Mouse (Mus musculus): ENCODE results near the gene Ptprt.

Gene Ptprt

GRCm38 (mm10) chr2:162581651-162582050 is 79.3 kb downstream of the Ptprt start:
- no peak for DNase-seq

DNA sequence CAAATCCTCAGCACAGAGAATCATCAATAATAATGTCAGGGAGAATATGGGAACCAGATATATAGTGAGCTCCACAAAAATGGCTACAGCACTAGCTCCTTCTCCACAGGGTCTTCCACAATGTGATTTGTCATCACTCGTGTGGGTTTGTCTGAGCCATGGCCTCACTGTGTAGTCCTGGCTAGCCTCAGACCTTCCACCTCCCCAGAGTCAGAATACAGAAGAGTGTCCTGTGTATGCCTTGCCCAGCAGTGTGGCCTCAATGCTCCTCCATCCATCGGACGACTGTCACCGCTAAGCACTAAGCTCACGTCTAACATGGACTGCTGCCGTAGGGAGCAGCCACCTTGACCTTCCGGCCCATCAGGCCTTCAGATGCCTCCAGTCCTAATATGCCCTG is 83.1 kb downstream of the Ptprt start:
- DNase-seq, result no peak

GRCm38 (mm10) chr2:162572851-162573250 is 88.1 kb downstream of the Ptprt start:
- no peak for DNase-seq

GRCm38 (mm10) chr2:162571037-162571436 is 89.9 kb downstream of the Ptprt start:
- no peak for DNase-seq

DNA sequence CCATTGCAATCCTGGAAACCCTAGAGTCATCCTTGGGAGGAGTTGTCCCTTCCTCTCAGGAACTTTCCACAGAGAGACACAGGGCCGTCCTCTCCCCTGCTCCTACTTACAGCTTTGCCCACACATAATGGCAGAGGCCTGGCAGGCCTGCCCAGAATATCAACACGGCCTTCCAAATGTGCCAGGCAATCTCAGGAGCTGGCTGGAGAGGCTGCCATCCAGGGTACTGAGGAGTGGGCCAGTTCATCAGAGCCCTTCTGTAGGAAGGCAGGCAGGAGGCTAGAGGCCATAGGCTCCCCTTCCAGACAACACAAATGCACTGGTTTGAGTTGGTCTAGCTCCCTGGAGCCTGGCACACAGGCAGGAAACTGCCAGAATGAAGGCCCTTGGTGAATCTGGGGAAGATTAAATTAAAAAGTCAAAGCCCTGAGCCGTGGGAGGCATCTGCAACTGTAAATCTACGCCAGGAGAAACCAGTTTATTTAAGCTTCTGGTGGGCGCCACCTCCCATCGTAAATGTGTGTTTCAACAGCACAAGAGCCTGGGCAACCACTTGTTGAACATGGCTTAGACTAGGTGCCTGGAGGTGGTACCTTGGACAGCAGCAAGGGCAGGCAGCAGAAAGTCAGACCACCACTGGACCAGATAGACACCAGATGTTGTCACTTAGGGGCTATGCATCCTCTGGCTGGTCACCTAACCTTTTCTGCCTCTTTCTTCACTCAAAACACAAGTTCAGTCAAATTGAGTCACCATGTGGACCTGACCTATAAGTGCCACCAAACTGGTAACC is 92.4 kb downstream of the Ptprt start:
- DNase-seq, result no peak

DNA sequence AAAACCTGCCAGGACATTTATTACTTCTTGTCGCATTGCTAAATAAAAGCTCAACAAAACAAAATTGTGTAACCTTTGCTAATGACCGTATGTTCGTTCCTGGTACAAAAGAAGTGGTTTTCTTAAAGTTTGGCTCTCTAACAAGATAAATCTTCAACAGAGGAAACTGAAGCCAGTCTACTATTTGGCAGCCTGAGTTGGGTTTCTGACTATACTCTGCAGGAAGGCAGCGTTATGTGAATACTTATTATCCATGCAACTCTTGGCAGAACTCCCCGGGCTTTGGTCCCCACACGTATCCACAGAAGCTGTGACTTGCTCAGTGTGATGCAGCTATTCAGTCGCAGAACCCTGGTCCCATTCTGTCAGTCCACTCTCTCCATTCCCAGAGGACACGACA is 112.6 kb downstream of the Ptprt start:
- DNase-seq, result no peak

- DNase-seq, result no peak
Measured at GRCm38 (mm10) chr2:162531638-162532037, 129.3 kb downstream of the Ptprt start.

GRCm38 (mm10) chr2:162528911-162529310 is 132.0 kb downstream of the Ptprt start:
- no peak for DNase-seq

DNA sequence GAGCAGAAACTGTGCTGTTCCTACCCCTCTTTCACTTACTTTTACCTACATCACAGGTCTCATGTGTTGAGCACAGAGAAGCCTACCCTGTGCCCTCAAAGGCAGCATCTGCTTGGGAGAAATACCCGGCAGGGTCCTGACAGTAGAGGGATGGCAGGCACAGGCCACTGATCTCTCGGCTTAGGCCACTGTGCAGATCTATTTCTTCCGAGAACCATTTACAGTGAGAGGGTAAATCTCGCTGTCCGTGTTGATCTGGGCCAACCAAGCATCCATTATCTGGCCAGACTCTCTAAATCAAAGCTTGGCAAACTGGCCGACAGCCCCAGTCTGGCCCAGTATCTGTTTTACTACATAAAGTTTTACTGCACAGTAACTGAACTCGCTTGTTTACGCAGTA is 145.0 kb downstream of the Ptprt start:
- no peak for DNase-seq

DNA sequence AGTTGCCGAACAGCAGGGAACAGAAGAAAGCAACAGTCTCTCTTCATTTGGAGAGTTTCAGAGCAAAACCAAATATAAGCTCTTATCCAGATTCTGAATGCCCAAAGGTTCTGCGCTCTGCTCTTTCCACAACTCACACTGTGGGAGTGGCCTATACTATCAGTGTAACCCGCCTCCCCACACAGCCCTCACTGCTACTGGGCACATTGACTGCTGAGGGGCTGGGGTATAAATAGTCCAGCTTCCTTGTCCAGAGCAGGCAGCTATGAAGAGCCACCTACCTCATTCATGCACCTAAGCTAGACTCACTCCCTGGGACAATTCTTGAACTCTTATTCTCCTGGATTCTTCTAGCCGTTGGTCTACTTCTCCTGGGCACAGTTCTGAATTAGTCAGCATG is 147.9 kb downstream of the Ptprt start:
- no peak for DNase-seq

DNA sequence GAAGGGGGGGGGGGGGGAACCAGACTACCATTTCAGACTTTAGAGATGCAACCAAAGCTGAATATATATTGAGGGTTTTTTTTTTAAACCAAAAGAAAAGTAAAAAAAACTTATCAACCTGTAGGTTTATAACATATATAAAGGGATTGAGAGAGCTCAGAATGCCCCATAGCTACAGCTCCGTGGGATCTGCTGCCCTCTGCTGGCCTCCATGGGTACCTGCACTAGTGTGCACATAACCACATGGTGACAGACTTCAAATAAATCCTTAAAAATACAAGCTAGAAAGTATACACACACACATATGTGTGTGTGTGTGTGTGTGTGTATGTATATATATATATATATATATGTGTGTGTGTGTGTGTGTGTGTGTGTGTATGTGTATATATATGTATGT is 148.9 kb downstream of the Ptprt start:
- DNase-seq, result no peak

- no peak for DNase-seq
Measured at GRCm38 (mm10) chr2:162509016-162509415, 151.9 kb downstream of the Ptprt start.

GRCm38 (mm10) chr2:162507664-162508063 is 153.3 kb downstream of the Ptprt start:
- no peak for DNase-seq

- no peak for DNase-seq
Measured at GRCm38 (mm10) chr2:162504850-162505249, 156.1 kb downstream of the Ptprt start.

DNA sequence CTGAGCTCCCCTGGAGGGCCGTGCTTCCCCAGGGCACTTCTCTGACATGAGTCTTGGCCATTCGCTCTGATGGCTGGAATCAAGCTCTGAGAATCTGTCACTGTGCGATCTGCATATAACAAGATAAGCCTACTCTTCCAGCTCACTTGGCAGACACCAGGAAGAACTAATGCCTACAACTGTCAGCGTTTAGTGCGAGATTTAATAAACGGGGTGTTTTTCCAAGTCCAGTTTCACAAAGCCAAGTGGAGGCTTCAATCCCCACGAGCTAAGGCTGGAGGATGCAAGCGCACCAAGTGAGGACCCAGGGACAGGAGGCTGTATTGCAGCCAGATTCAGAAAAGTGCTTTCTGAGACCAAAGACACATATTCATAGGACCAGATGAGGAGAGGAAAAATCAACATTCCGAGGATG is 161.4 kb downstream of the Ptprt start:
- no peak for DNase-seq

- no peak for DNase-seq
Measured at GRCm38 (mm10) chr2:162498191-162498590, 162.8 kb downstream of the Ptprt start.

DNA sequence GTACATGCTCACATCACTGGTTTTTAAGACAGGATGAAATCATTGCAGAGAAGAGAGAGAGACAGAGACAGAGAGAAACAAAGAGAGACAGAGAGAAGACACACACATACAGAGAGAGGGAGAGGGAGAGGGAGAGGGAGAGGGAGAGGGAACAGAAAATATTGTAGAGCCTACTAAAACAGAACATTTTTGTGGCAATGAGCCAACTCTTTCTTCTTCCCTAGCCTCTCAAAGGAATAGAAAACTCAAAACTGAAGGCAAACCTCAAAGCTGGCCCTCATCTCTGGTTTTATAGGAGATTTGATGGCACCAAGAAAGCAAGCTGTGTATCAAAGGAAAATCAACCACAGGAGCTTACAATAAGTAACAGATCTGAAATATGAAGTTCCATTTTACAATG is 176.9 kb downstream of the Ptprt start:
- DNase-seq, result no peak

DNA sequence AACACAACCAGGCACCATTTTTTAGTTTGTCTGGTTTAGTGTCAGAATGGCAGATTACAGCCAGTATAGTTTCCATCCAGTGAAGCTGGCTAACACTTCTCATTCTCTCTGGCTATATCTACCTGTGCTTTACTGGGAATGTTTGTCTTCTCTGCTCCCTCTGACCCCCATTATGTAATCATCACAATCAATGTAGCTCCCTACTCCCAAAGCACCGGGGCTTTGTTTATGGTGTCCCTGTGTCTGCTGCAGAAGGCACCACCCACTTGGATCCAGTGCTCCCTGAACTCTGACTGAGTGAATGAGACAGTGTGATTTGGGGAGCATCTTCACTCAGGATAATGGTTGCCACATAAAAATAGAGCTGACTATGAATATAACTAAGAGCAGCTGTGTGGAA is 217.8 kb downstream of the Ptprt start:
- no peak for DNase-seq

DNA sequence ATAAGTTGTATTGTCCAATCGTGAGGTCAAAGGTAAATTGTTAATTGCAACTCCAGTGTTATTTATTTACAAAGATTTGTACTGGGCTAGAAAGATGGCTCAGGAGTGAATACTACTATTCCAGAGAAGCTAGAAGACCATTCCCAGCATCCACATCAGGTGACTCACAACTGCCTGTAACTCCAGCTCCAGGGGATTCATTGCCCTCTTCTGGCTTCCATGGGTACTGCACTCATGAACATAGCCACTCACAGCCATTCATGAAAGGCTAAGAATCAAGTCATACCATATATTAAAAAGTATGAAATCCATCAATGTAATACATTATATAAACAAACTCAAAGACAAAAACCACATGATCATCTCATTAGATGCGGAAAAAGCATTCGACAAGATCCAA is 224.3 kb downstream of the Ptprt start:
- DNase-seq, result no peak

DNA sequence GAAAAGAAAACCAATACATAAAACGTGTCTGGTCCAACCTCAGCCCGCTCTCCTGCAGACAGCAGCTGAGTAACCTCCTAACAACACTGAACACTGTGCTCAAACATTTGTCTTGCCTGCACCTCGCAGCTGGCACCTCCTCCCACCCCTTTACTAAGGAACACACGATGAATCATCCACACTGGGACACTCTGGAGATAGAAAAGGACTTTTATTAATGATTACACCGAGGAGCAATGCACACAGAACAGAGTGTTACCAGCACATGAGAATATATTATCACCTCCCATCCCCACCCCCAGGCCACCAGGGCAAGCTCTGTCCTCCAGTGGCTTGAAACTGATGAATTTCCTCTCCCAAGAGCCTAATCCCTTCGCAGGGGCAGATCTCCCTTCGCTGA is 230.8 kb downstream of the Ptprt start:
- DNase-seq, result no peak

DNA sequence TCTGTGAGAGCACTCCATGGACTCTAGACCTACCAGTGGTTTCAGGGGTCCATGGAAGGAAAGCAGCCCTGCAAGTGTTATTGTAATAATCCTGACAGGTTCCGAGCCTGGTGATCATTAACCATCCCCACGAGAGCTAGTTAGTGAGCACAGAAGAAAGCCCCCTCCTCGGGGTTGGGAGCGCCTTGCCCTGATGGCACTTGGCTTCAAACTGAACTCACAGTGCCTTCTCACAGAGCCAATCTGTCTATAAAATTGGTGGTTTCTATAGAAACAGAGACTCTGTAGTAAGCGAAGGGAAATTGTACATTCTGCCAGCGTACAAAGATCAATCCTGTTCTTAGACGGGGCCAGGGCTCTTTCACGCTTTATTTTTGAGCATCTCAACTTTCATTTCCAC is 234.8 kb downstream of the Ptprt start:
- no peak for DNase-seq

GRCm38 (mm10) chr2:162418181-162418580 is 242.8 kb downstream of the Ptprt start:
- DNase-seq, result no peak

- DNase-seq, result no peak
Measured at GRCm38 (mm10) chr2:162413073-162413812, 247.7 kb downstream of the Ptprt start.

DNA sequence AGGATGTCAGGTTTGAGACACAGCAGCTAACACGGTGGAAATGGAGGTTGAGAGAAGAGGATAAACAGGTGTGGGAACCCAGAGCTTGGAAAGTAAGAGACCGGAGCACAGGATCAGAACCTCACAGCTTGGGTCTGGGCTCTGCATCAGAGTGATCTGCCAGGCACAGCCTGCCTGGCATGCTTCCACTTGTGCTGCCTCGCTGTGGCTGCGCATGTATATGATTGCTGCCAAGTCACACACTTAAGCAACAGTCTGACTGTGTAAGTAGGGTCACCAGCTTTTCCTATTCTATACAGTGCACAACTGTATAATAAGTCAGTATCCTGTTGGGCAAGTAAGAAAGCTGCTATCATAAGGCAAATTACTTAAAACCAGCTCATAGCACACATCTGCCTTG is 249.9 kb downstream of the Ptprt start:
- peak; percentile 48 for DNase-seq

DNA sequence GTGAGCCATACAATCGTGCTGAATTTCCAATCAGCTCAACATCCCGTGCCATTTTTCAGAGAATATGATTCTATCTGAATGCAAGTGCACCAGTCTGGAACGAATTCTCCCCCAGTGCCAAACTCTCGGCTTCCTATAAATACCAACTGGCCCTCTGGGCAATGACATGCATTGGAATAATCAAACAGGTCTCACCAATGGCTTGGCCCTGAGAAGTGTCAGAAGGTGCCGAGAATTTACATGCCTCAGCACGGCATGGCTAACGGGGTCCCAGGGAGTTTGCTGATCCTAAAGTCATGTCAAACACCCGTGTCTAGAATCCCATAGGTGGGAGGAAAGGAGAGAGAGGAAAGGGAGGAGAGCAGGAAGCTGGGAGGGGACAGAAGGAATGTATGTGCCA is 251.7 kb downstream of the Ptprt start:
- DNase-seq, result no peak

Data from cerebellum, adult 11-12 months (tissue).